Mouse (Mus musculus): ENCODE results near the gene Ano10. TPM values are rescaled to one million over a fixed set of nuclear protein-coding genes. Genes with fewer than 3 reads are reported as not detected.

The Ano10 gene
- polyA plus RNA-seq, 1 experiment from 2014 or later, result 31.9 TPM

- peaks cover 16% of the 10 kb centered on the region; the same call in 1 of the 2 replicates for H3K36me3 ChIP-seq
- no peak overlapping the region for H3K27ac ChIP-seq
- no peak overlapping the region for H3K9ac ChIP-seq
- peaks cover 26% of the 10 kb centered on the region; the same call in 1 of the 2 replicates for H3K4me1 ChIP-seq
- WGBS, result 66% methylated on average over 7 of the region's 7 CpGs
- H3K4me2 ChIP-seq, result no peak overlapping the region
- ATAC-seq (ENCODE audit: borderline replicate concordance, extremely low read depth, low FRiP score, low TSS enrichment), result no peak
- H3K27me3 ChIP-seq, result no peaks in the 10 kb centered on the region
- no peaks in the 10 kb centered on the region for H3K9me3 ChIP-seq
- no peak overlapping the region for H3K4me3 ChIP-seq
These were observed 162.1 kb downstream of the Ano10 start for GRCm38 (mm10) chr9:122132145-122132544.

GRCm38 (mm10) chr9:122130666-122131065, 163.6 kb downstream of the Ano10 start:
- ATAC-seq (ENCODE audit: borderline replicate concordance, extremely low read depth, low FRiP score, low TSS enrichment), result no peak
- H3K9ac ChIP-seq, result no peak overlapping the region
- H3K4me2 ChIP-seq, result no peak overlapping the region
- H3K27me3 ChIP-seq, result no peaks in the 10 kb centered on the region
- 33% methylated on average over 3 of the region's 3 CpGs for WGBS
- H3K27ac ChIP-seq, result peak overlapping the region; percentile 20; the same call in 1 of the 2 replicates
- no peak overlapping the region for H3K4me3 ChIP-seq
- no peaks in the 10 kb centered on the region for H3K9me3 ChIP-seq
- 0 out of 2 replicates have a peak, but pooled peaks cover 12% of the 10 kb centered on the region for H3K36me3 ChIP-seq
- peaks cover 29% of the 10 kb centered on the region; the same call in 1 of the 2 replicates for H3K4me1 ChIP-seq

GRCm38 (mm10) chr9:122128686-122129085, 165.5 kb downstream of the Ano10 start:
- H3K36me3 ChIP-seq, result 0 out of 2 replicates have a peak, but pooled peaks cover 8% of the 10 kb centered on the region
- H3K4me3 ChIP-seq, result no peak overlapping the region
- H3K27ac ChIP-seq, result no peak overlapping the region
- H3K4me1 ChIP-seq, result peaks cover 29% of the 10 kb centered on the region; the same call in 1 of the 2 replicates
- no peak overlapping the region for H3K9ac ChIP-seq
- WGBS, result 31% methylated on average over 5 of the region's 5 CpGs
- no peaks in the 10 kb centered on the region for H3K9me3 ChIP-seq
- no peak overlapping the region for H3K4me2 ChIP-seq
- H3K27me3 ChIP-seq, result no peaks in the 10 kb centered on the region
- no peak for ATAC-seq (ENCODE audit: borderline replicate concordance, extremely low read depth, low FRiP score, low TSS enrichment)

GRCm38 (mm10) chr9:122127271-122127785, 166.9 kb downstream of the Ano10 start:
- Histone ChIP-seq H3K27ac (no peak overlapping the region), H3K4me1 (peaks cover 29% of the 10 kb centered on the region; the same call in 1 of the 2 replicates), H3K9me3 (no peaks in the 10 kb centered on the region), H3K4me2 (no peak overlapping the region), H3K9ac (no peak overlapping the region), H3K4me3 (no peak overlapping the region), H3K36me3 (0 out of 2 replicates have a peak, but pooled peaks cover 4% of the 10 kb centered on the region), H3K27me3 (no peaks in the 10 kb centered on the region)
- 70% methylated on average over 3 of the region's 3 CpGs for WGBS
- no peak for ATAC-seq (ENCODE audit: borderline replicate concordance, extremely low read depth, low FRiP score, low TSS enrichment)

GRCm38 (mm10) chr9:122126790-122127189, 167.4 kb downstream of the Ano10 start:
- no peak overlapping the region for H3K4me2 ChIP-seq
- no peaks in the 10 kb centered on the region for H3K27me3 ChIP-seq
- H3K4me3 ChIP-seq, result no peak overlapping the region
- no peaks in the 10 kb centered on the region for H3K36me3 ChIP-seq
- no peak for ATAC-seq (ENCODE audit: borderline replicate concordance, extremely low read depth, low FRiP score, low TSS enrichment)
- peaks cover 33% of the 10 kb centered on the region; the same call in 1 of the 2 replicates for H3K4me1 ChIP-seq
- 88% methylated on average over 8 of the region's 8 CpGs for WGBS
- H3K27ac ChIP-seq, result no peak overlapping the region
- no peaks in the 10 kb centered on the region for H3K9me3 ChIP-seq
- H3K9ac ChIP-seq, result no peak overlapping the region

Small RNA genes lying within 50 kb of the gene (microRNA-seq; reads per million reads assigned to microRNA genes)
- 0.56 reads per million for gene Mir8106

Other genes starting within 250 kb of the Ano10 start
- 81.2 and 83.3 TPM in 2 replicates for gene Snrk, start 177.2 kb downstream of the Ano10 start, polyA plus RNA-seq (2015; fragmentation: Nextera tagmentation; extraction: Ambion mirVana)
- 23.0 and 25.5 TPM in 2 replicates for gene Abhd5, start 57.2 kb upstream of the Ano10 start, polyA plus RNA-seq (2015; fragmentation: Nextera tagmentation; extraction: Ambion mirVana)